Comparison of ENCODE assay signal across 11 mouse cellular contexts in the genomic region with DNA sequence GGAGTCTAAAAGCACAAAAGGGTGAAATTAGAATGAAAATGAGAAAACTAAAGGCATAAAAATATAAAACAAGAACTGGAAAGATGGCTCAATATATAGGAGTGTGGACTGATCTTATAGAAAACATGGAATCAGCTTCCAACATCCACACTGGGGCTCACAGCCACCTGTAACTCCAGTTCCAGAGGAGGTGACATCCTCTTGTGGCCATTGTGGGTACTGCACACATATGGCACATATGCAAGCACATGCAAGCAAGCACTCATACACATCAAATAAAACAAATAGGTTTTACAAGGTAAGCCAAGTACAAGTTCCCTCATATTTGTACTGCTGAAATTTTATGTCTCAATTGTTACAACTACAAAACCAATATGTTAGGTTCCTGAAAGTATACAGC. TPM values are rescaled to one million over a fixed set of nuclear protein-coding genes. Genes with fewer than 3 reads are reported as not detected.
DNase-seq lines count a peak whose midpoint lies in the region; ATAC-seq and TF ChIP-seq lines count a peak whose summit lies in the region.
"Had no signal": no experiment of that assay in that cellular context is flagged by ENCODE, and none has a peak within 500 bp of the region (broad histone marks: within the 10 kb centered on the region; RNA-seq: fewer than 3 reads in every experiment).

No protein-coding gene starts in this region.

- H3K9me3 ChIP-seq in liver, postnatal 0 days (ENCODE audit: low read length), result no peaks in the 10 kb centered on the region
- no peaks in the 10 kb centered on the region for H3K9me3 ChIP-seq in liver, embryonic 12.5 days (replicated peaks)
- H3K9me3 ChIP-seq in heart, embryonic 11.5 days (replicated peaks; ENCODE audit: control insufficient read depth, low read length), result no peaks in the 10 kb centered on the region
- H3K9me3 ChIP-seq: limb, embryonic 15.5 days; midbrain, embryonic 12.5 days had no signal

- H3K4me3 ChIP-seq in gastrocnemius, adult 2 months, result no peak overlapping the region
- H3K4me3 ChIP-seq in liver, postnatal 0 days (ENCODE audit: low read depth, low read length), result no peak overlapping the region
- no peak overlapping the region for H3K4me3 ChIP-seq in liver, embryonic 12.5 days
- H3K4me3 ChIP-seq in heart, embryonic 11.5 days (ENCODE audit: low read depth, low read length), result no peak overlapping the region
- H3K4me3 ChIP-seq: limb, embryonic 15.5 days; midbrain, embryonic 12.5 days had no signal

- no peak for ATAC-seq in liver, postnatal 0 days
- no peak for ATAC-seq in liver, embryonic 12.5 days
- ATAC-seq in heart, embryonic 11.5 days (replicated peaks; ENCODE audit: insufficient number of reproducible peaks, low FRiP score, low TSS enrichment), result no peak

- no peaks in the 10 kb centered on the region for H3K27me3 ChIP-seq in liver, postnatal 0 days (ENCODE audit: insufficient read depth, low read length)
- H3K27me3 ChIP-seq in liver, embryonic 12.5 days (replicated peaks), result no peaks in the 10 kb centered on the region
- H3K27me3 ChIP-seq in heart, embryonic 11.5 days (ENCODE audit: control insufficient read depth, insufficient read depth, low read length), result no peaks in the 10 kb centered on the region
- H3K27me3 ChIP-seq: limb, embryonic 15.5 days; midbrain, embryonic 12.5 days had no signal

- H3K4me1 ChIP-seq in liver, postnatal 0 days (ENCODE audit: insufficient read depth), result no peaks in the 10 kb centered on the region
- H3K4me1 ChIP-seq in liver, embryonic 12.5 days, result no peaks in the 10 kb centered on the region
- H3K4me1 ChIP-seq in heart, embryonic 11.5 days (ENCODE audit: control insufficient read depth, insufficient read depth, low read length), result no peaks in the 10 kb centered on the region
- H3K4me1 ChIP-seq: limb, embryonic 15.5 days; midbrain, embryonic 12.5 days had no signal

- intact Hi-C loops in gastrocnemius, adult 2 months (cut with DNase I), result no loop called here

- peak; percentile 18; the same call in 1 of the 2 replicates for TF ChIP-seq CTCF in gastrocnemius, adult 2 months (IDR thresholded peaks at IDR 0.05)
- TF ChIP-seq CTCF in liver, postnatal 0 days (IDR thresholded peaks at IDR 0.05; ENCODE audit: low read depth), result peak; percentile 47

- TF ChIP-seq EP300 in liver, postnatal 0 days (IDR thresholded peaks at IDR 0.05; ENCODE audit: low read depth), result no peak

- H3K9ac ChIP-seq in liver, postnatal 0 days (replicated peaks), result no peak overlapping the region
- H3K9ac ChIP-seq in liver, embryonic 12.5 days, result no peak overlapping the region
- H3K9ac ChIP-seq in heart, embryonic 11.5 days (ENCODE audit: low read depth, low read length), result no peak overlapping the region
- H3K9ac ChIP-seq: limb, embryonic 15.5 days; midbrain, embryonic 12.5 days had no signal

- DNase-seq in gastrocnemius, adult 2 months, result no peak
- DNase-seq in gastrocnemius, postnatal 4 days (ENCODE audit: low spot score in 2 of 2), result no peak
- DNase-seq in liver, postnatal 0 days, result no peak
- DNase-seq in ZHBTc4 (ENCODE audit: low read depth, low spot score), result peak; percentile 80
- peak; percentile 44 for DNase-seq in thymus, postnatal 14 days
- DNase-seq in right cerebral cortex, postnatal 25 days, result no peak

- H3K27ac ChIP-seq in gastrocnemius, adult 2 months, result no peak overlapping the region
- no peak overlapping the region for H3K27ac ChIP-seq in liver, postnatal 0 days (ENCODE audit: low read depth)
- H3K27ac ChIP-seq in liver, embryonic 12.5 days, result no peak overlapping the region
- H3K27ac ChIP-seq in heart, embryonic 11.5 days (ENCODE audit: low read depth, low read length), result no peak overlapping the region
- H3K27ac ChIP-seq: limb, embryonic 15.5 days; midbrain, embryonic 12.5 days had no signal

- no peak overlapping the region for H3K4me2 ChIP-seq in liver, postnatal 0 days (ENCODE audit: low read depth, low read length)
- no peak overlapping the region for H3K4me2 ChIP-seq in liver, embryonic 12.5 days
- H3K4me2 ChIP-seq in heart, embryonic 11.5 days, result no peak overlapping the region
- H3K4me2 ChIP-seq: limb, embryonic 15.5 days; midbrain, embryonic 12.5 days had no signal

- no peaks in the 10 kb centered on the region for H3K36me3 ChIP-seq in liver, postnatal 0 days (replicated peaks; ENCODE audit: insufficient read depth, low read length)
- H3K36me3 ChIP-seq in liver, embryonic 12.5 days, result no peaks in the 10 kb centered on the region
- no peaks in the 10 kb centered on the region for H3K36me3 ChIP-seq in heart, embryonic 11.5 days (ENCODE audit: control insufficient read depth, insufficient read depth, low read length)
- H3K36me3 ChIP-seq: limb, embryonic 15.5 days; midbrain, embryonic 12.5 days had no signal

RNA-seq across cellular contexts. Expression of a gene that starts 46.7 kb away (rescaled TPM):
- not detected for total RNA-seq in gastrocnemius, adult 2 months (2021)
- total RNA-seq in gastrocnemius, postnatal 4 days (2021), result under 1 TPM; 0.26 to 0.29 TPM
- polyA plus RNA-seq in liver, postnatal 0 days (2015; fragmentation: Nextera tagmentation; extraction: Ambion mirVana), result 0.02 TPM in 1 of 2 replicates, not detected in the other
- polyA plus RNA-seq in liver, embryonic 12.5 days (2016; fragmentation: Nextera tagmentation; extraction: Ambion mirVana), result 0.04 TPM in 1 of 2 replicates, not detected in the other
- not detected in 2 replicates for polyA plus RNA-seq in heart, embryonic 11.5 days (2014; fragmentation: Nextera tagmentation; extraction: Ambion mirVana)
- total RNA-seq: MEL had no signal
- polyA plus RNA-seq: limb, embryonic 15.5 days had no signal

Comparison
In these comparisons a context has a peak if more than half of its experiments do, and no peak if none do; other contexts are left out.
1. DNase-seq: peak in ZHBTc4 (single experiment) and thymus, postnatal 14 days (single experiment); none in gastrocnemius, adult 2 months (single experiment), gastrocnemius, postnatal 4 days (0 of 2), liver, postnatal 0 days (single experiment) and right cerebral cortex, postnatal 25 days (single experiment).